Mouse (Mus musculus): ENCODE measurements around the gene Mvb12a. TPM values are rescaled to one million over a fixed set of nuclear protein-coding genes. Genes with fewer than 3 reads are reported as not detected.

The Mvb12a gene
- polyA plus RNA-seq, 1 experiment from 2014 or later, result 129 TPM

- Histone ChIP-seq H3K27me3 (ENCODE audit: insufficient read depth, low read length) (peaks cover under 1% of the 10 kb centered on the region; the same call in 1 of the 2 replicates), H3K4me2 (ENCODE audit: low read length) (no peak overlapping the region), H3K27ac (peak overlapping the region; percentile 96), H3K9me3 (replicated peaks; ENCODE audit: low read length) (no peaks in the 10 kb centered on the region), H3K4me1 (replicated peaks; ENCODE audit: insufficient read depth, low read length) (peaks cover 6% of the 10 kb centered on the region; the same call in 1 of the 2 replicates), H3K9ac (ENCODE audit: low read depth, low read length) (no peak overlapping the region), H3K36me3 (ENCODE audit: insufficient read depth, low read length) (no peaks in the 10 kb centered on the region), H3K4me3 (replicated peaks; ENCODE audit: low read depth, low read length) (no peak overlapping the region)
- ATAC-seq (replicated peaks; ENCODE audit: low FRiP score, low read depth) (no peak), DNase-seq (ENCODE audit: low spot score) (no peak)
- no peak for TF ChIP-seq CTCF (IDR thresholded peaks at IDR 0.05; ENCODE audit: low read depth)
- WGBS, result 73% methylated on average over 7 of the region's 7 CpGs
Measured at GRCm38 (mm10) chr8:71567587-71567986, 24.9 kb downstream of the Mvb12a start.

DNA sequence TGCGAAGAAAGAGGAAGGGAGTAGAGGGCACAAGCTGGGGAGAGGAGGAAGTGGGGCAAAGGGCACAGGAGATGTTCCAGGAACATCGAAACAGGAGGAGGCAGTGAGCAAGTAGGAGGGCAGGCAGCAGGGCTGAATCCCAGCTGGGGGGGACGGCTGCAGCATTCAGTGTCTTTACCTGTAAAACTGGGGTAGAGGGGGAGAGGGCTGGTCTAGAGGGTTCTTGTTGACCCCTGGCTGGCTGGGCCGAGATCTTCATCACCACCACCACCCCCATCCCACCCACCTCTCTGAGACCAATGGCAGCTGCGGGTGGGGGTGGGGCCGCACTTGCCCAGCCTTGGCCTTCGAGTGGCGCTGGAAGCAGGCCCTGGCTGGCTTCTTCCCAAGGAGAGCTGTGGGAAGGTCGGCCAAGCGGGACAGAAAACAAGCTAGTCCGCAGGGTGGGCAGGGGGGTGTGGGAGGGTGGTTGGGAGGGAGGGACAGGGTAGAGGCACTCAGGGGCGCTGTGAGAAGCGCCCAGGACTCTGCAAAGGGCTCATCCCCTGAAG, 25.7 kb downstream of the Mvb12a start, which contains the start of gene Slc27a1:
Gene Slc27a1, plus strand, starts transcription at position 496 of the 551 bp plus-strand sequence.
- Histone ChIP-seq H3K36me3 (ENCODE audit: insufficient read depth, low read length) (no peaks in the 10 kb centered on the region), H3K4me2 (ENCODE audit: low read length) (peak within 1 kb of the TSS; percentile 62), H3K27ac (peak within 1 kb of the TSS; percentile 96), H3K4me3 (replicated peaks; ENCODE audit: low read depth, low read length) (peak within 1 kb of the TSS; percentile 61), H3K4me1 (replicated peaks; ENCODE audit: insufficient read depth, low read length) (peaks cover 6% of the 10 kb centered on the region; the same call in 1 of the 2 replicates), H3K27me3 (ENCODE audit: insufficient read depth, low read length) (no peaks in the 10 kb centered on the region), H3K9ac (ENCODE audit: low read depth, low read length) (peak within 1 kb of the TSS; percentile 67), H3K9me3 (replicated peaks; ENCODE audit: low read length) (no peaks in the 10 kb centered on the region)
- DNase-seq (ENCODE audit: low spot score), result peak; percentile 64
- 8% methylated on average over 13 of the region's 13 CpGs for WGBS
- TF ChIP-seq CTCF (IDR thresholded peaks at IDR 0.05; ENCODE audit: low read depth), result no peak
- ATAC-seq (replicated peaks; ENCODE audit: low FRiP score, low read depth), result peak; percentile 9; the same call in 1 of the 2 replicates

DNA sequence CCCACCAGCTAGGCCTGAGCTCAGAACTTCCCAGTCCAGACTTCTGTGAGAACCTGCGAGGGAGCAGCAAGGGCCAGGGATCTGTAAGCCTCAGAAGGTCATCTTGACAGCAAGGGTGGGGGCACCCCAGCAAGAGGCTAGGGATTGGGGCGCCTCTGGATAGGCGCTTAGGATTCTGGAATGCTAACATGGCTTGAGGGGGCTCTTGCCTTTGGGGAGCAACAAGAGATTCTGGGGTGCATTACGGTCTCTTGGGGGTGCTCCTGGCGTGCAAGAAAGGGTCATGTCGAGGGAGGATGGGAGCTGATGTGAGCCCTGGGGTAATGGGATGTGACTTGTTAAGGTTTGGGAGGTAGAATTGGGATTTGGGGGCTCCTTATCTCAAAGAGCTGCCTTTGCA, 26.2 kb downstream of the Mvb12a start:
- Histone ChIP-seq H3K4me1 (replicated peaks; ENCODE audit: insufficient read depth, low read length) (peaks cover 6% of the 10 kb centered on the region; the same call in 1 of the 2 replicates), H3K9ac (ENCODE audit: low read depth, low read length) (peak overlapping the region; percentile 67), H3K27ac (peak overlapping the region; percentile 96), H3K4me3 (replicated peaks; ENCODE audit: low read depth, low read length) (peak overlapping the region; percentile 61), H3K36me3 (ENCODE audit: insufficient read depth, low read length) (no peaks in the 10 kb centered on the region), H3K9me3 (replicated peaks; ENCODE audit: low read length) (no peaks in the 10 kb centered on the region), H3K27me3 (ENCODE audit: insufficient read depth, low read length) (no peaks in the 10 kb centered on the region), H3K4me2 (ENCODE audit: low read length) (peak overlapping the region; percentile 62)
- 25% methylated on average over 6 of the region's 6 CpGs for WGBS
- DNase-seq (ENCODE audit: low spot score) (no peak), ATAC-seq (replicated peaks; ENCODE audit: low FRiP score, low read depth) (no peak)
- no peak for TF ChIP-seq CTCF (IDR thresholded peaks at IDR 0.05; ENCODE audit: low read depth)

GRCm38 (mm10) chr8:71569366-71570290, 26.9 kb downstream of the Mvb12a start:
- no peak for TF ChIP-seq CTCF (IDR thresholded peaks at IDR 0.05; ENCODE audit: low read depth)
- Histone ChIP-seq H3K9ac (ENCODE audit: low read depth, low read length) (peak overlapping the region; percentile 67), H3K36me3 (ENCODE audit: insufficient read depth, low read length) (no peaks in the 10 kb centered on the region), H3K9me3 (replicated peaks; ENCODE audit: low read length) (no peaks in the 10 kb centered on the region), H3K27me3 (ENCODE audit: insufficient read depth, low read length) (no peaks in the 10 kb centered on the region), H3K4me2 (ENCODE audit: low read length) (peak overlapping the region; percentile 62), H3K27ac (peak overlapping the region; percentile 96), H3K4me3 (replicated peaks; ENCODE audit: low read depth, low read length) (peak overlapping the region; percentile 61), H3K4me1 (replicated peaks; ENCODE audit: insufficient read depth, low read length) (peaks cover 6% of the 10 kb centered on the region; the same call in 1 of the 2 replicates)
- DNase-seq (ENCODE audit: low spot score) (peak; percentile 93), ATAC-seq (replicated peaks; ENCODE audit: low FRiP score, low read depth) (peak; percentile 78)
- WGBS, result 1% methylated on average over 51 of the region's 51 CpGs

GRCm38 (mm10) chr8:71570291-71570954, 27.7 kb downstream of the Mvb12a start:
- Histone ChIP-seq H3K4me2 (ENCODE audit: low read length) (peak overlapping the region; percentile 62), H3K4me1 (replicated peaks; ENCODE audit: insufficient read depth, low read length) (peaks cover 6% of the 10 kb centered on the region; the same call in 1 of the 2 replicates), H3K27ac (peak overlapping the region; percentile 96), H3K9me3 (replicated peaks; ENCODE audit: low read length) (no peaks in the 10 kb centered on the region), H3K27me3 (ENCODE audit: insufficient read depth, low read length) (no peaks in the 10 kb centered on the region), H3K36me3 (ENCODE audit: insufficient read depth, low read length) (no peaks in the 10 kb centered on the region), H3K9ac (ENCODE audit: low read depth, low read length) (peak overlapping the region; percentile 52), H3K4me3 (replicated peaks; ENCODE audit: low read depth, low read length) (peak overlapping the region; percentile 61)
- peak; percentile 99 for DNase-seq (ENCODE audit: low spot score)
- WGBS, result under 1% methylated on average over 41 of the region's 41 CpGs
- TF ChIP-seq CTCF (IDR thresholded peaks at IDR 0.05; ENCODE audit: low read depth), result no peak
- ATAC-seq (replicated peaks; ENCODE audit: low FRiP score, low read depth), result peak; percentile 88

- ATAC-seq (replicated peaks; ENCODE audit: low FRiP score, low read depth), result no peak
- H3K27me3 ChIP-seq (ENCODE audit: insufficient read depth, low read length), result no peaks in the 10 kb centered on the region
- H3K4me1 ChIP-seq (replicated peaks; ENCODE audit: insufficient read depth, low read length), result peaks cover 6% of the 10 kb centered on the region; the same call in 1 of the 2 replicates
- H3K9me3 ChIP-seq (replicated peaks; ENCODE audit: low read length), result no peaks in the 10 kb centered on the region
- H3K9ac ChIP-seq (ENCODE audit: low read depth, low read length), result no peak overlapping the region
- 80% methylated on average over 2 of the region's 2 CpGs for WGBS
- no peak overlapping the region for H3K4me3 ChIP-seq (replicated peaks; ENCODE audit: low read depth, low read length)
- H3K36me3 ChIP-seq (ENCODE audit: insufficient read depth, low read length), result no peaks in the 10 kb centered on the region
- TF ChIP-seq CTCF (IDR thresholded peaks at IDR 0.05; ENCODE audit: low read depth), result peak; percentile 17; the same call in 1 of the 2 replicates
- no peak overlapping the region for H3K4me2 ChIP-seq (ENCODE audit: low read length)
- no peak overlapping the region for H3K27ac ChIP-seq
- DNase-seq (ENCODE audit: low spot score), result no peak
Measured at GRCm38 (mm10) chr8:71572077-71572476, 29.4 kb downstream of the Mvb12a start.
